Mouse (Mus musculus) liver, postnatal 0 days (tissue): ENCODE measurements at regions not wholly inside any gene's neighbourhood (a gene's known extent, or its start where the extent isn't known, plus 50 kb on each side); places are given as distances from the start of the nearest gene placed in this dataset.

ENCODE experiments used
- CTCF ChIP-seq: sonication (generic); IDR thresholded peaks from 2 replicates; pipeline ENCODE4 v1.5.1; 2016; ENCODE audit warnings: antibody characterized with exemption, low read depth
- EP300 ChIP-seq: IDR thresholded peaks from 2 replicates; pipeline ENCODE4 v1.6.1; 2016; ENCODE audit warnings: antibody characterized with exemption, low read depth, mild to moderate bottlenecking

- no peak for TF ChIP-seq CTCF
- TF ChIP-seq EP300, result no peak
These were observed 214.4 kb downstream of the Irs2 start for GRCm38 (mm10) chr8:10793670-10794366.
